Mouse (Mus musculus) layer of hippocampus, postnatal 25 days (tissue): ENCODE results near the gene Megf11. TPM values are rescaled to one million over a fixed set of nuclear protein-coding genes. Genes with fewer than 3 reads are reported as not detected.
A peak's percentile ranks its signal among the peaks of the same experiment; 100 is the strongest.
"Not testable (repeated sequence)": the region's sequence is repeated elsewhere in the genome, so short reads cannot be mapped to it uniquely, and the experiment has no call there.

Experiments used
- DNase-seq, 2 experiments: peaks; one replicate each; pipeline ENCODE4 v3.0.0; 2022; ENCODE audit warnings: mixed read lengths in 2 of 2, low spot score in 1 of 2; ENCODE audit errors: extremely low spot score in 1 of 2
- total RNA-seq, 2 experiments: library from RNA; stranded (reverse); gene quantifications; 2 replicates each; pipeline ENCODE4 v1.2.3; 2021

Megf11 gene
- total RNA-seq, 2 experiments from 2014 or later: 14.0 to 15.6 TPM

DNA sequence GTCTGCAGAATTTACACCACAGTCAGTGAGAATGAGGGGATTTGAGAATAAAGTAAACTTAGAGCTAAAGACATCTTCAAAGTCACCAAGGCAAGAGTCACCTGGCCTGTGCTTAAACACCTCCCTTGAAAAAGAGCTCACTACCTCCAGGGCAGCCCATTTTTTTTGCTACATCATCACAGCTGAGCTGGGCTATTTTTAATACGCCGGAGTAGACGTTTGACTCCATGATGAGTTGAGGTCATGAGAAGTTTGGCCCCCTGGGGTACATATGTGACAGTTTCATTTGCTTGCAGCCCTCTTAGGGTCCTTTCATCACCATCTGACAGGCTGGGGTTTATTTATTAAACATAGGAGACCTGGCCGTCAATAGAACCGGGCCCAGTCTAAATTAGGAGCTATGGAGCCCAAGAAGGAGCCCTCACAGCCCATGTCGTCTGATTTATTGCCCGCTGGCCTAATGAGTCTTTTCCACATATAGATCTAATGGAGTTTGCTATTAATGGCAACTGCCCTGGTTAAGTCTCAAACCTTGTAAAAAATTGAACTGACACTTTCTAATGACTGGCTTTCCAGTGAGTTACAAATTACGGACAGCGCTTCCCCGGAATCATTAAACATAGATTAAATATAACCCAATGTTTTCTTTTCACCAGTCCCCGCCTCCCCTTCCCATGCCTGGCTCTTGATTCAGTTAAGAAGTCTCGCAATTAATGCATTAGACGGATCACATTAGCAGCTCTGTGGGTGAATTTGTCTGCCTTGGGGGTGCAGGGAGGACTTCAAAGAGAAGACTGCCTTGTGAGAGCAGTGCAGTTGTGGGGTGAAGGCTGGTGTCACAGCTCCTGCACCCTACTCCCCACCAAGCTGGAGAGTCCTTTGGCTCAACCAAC is 301.9 kb downstream of the Megf11 start:
- DNase-seq: no peak

- DNase-seq: no peak
Observed at GRCm38 (mm10) chr9:64688015-64688394, 302.6 kb downstream of the Megf11 start.

DNA sequence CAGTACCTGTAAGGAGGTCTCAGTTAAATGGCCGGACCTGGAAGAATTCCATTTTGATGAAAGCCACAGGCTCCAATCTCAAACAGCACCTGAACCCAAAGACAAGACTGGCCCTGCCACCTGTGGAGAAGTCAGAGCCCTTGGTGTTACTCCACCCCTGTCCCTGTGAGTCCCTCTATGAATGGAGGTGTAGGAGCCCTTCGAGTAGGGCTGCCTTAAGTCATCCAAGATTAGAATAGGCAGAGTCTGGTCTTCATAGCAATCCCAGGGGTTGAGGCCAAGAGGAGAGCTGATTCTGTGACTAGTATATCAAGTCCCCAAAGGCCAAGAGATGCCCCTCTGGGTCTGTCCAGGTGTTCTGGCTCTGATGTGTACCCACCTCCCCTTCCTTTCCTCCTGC is 305.3 kb downstream of the Megf11 start:
- no peak for DNase-seq

GRCm38 (mm10) chr9:64691176-64691575 is 305.8 kb downstream of the Megf11 start:
- DNase-seq: peak in 1 of 2 experiments; percentile 61

- DNase-seq: no peak
Observed at GRCm38 (mm10) chr9:64693094-64693493, 307.7 kb downstream of the Megf11 start.

DNA sequence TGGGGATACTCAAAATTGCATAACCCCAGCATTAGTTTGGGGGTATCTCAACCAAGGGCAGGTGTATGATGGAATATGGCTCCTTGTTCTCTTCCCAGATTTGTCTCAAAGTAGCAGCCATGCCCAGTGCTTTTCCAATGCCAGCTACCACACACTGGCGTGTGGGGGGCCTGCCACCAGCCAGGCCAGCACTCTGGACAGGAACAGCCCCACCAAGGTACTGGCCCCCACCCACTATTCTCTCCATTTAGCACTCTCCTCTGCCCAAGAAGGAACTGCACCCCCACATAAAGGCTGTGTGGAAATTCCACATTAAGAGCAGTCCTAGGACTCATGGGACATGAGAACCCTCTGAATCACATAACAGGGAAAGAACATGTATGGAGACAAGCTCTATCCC is 309.8 kb downstream of the Megf11 start:
- no peak for DNase-seq

- DNase-seq: no peak
Observed at GRCm38 (mm10) chr9:64696404-64696803, 311.0 kb downstream of the Megf11 start.

DNA sequence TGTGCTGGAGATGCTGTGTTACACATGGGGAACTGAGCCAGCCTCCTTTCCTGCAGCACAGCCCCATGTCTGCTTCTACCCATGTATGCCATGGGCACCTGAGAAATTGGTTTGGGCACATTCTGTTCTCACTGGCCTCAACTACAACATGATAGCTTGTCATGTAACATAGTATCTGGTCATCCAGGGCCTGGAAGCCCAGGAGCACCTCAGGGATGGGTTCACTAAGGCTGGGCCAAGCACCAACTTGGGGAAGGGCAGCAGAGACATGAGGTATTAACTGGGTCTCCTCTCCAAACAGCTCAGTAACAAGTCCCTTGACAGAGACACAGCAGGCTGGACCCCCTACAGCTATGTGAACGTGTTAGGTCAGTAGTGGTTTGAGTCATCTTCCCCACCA is 311.6 kb downstream of the Megf11 start:
- DNase-seq: no peak

DNA sequence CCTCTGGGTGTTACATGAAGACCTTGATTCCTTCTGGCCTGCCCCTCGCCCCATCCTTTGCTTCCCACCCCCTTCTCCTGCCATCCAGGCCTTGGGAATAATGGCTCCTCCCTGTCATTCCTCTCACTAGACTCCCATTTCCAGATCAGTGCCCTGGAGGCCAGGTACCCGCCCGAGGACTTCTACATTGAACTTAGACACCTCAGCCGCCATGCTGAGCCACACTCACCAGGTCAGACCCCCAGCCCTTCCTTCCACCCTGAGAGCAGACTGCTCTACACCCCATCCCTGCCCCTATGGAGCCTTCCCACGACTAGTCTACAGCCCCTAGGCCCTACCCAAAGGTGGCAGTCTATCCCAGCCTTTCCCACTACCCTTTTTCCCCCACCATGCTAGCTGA is 312.3 kb downstream of the Megf11 start:
- DNase-seq: no peak

- no peak for DNase-seq
Observed at GRCm38 (mm10) chr9:64698586-64698985, 313.2 kb downstream of the Megf11 start.

DNA sequence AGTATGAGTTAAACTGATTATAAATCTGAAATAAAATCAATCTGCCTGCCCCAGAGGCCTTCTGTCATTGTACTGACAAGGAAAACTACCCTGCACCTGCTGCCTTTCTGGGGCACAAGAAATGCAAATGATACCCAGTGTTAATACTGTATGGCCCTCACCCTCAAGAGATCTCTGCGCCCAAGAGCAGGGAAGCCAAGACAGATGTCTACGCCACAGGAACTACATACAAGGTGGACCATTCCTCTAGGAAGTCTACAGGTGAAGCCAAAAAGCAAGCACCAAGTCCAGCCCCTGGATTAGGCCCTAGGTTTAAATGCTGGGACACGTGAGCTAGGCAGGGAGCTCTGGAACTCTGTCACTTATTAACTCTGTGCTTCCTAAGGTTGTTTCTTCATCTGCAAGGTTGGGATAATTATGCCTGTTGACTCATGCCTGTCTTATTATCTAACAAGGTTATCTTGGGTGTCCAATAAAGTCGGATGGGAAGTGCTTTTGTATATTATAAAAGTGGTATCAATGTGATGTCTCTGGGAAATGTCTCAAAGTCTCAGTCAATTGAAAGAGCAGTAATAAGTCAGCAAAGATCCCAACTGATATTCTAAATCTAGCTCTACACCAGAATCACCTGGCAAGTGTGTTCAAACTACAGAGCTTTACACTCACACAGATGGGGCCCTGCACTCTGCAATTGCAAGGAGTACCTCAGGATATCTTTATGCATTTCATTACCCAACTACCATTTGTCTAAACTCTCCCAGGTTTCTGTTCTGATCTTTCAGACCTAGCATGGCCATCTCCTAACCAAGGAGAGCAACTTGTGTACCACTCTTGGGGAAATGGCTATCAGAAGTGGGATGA is 315.3 kb downstream of the Megf11 start:
- no peak for DNase-seq

DNA sequence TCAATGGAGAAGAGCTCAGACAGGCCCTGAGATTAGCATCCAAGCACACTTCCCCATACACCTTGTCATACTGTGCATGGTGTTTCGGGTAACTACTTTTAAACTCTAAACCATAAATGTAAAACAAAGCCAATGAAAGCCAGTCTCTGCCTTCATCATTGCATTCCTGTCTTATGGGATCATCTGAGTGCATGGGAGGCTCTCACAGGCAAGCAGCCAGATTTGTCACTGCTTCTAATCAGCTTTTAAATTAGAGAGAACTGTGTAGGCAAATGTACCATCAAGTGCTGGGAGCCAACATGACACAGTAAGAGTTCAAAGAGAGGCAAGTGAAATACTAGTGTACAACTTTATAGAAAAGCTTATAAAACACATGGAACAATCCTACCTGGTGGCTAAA is 316.2 kb downstream of the Megf11 start:
- no peak for DNase-seq

DNA sequence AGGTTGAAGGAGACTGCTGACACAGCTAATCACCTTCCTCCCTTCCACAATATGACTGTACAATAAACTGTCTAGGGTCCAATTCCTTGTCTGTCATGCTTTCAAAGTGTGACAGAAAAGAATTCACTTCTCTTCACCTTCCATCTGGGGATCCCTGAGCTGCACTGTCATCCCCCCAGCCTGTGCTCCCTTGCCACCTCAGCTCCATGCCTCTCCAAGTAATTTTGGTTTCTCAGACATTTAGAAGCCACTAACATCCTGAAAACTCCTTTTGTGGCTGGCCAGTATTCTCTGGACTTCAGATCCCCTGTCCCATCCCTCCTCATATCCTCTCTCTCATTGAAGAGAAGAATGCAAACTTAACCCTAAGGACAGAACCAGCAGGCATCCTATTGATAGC is 317.0 kb downstream of the Megf11 start:
- DNase-seq: no peak

- no peak for DNase-seq
Observed at GRCm38 (mm10) chr9:64702937-64703336, 317.5 kb downstream of the Megf11 start.

- no peak for DNase-seq
Observed at GRCm38 (mm10) chr9:64703420-64703965, 318.1 kb downstream of the Megf11 start.

DNA sequence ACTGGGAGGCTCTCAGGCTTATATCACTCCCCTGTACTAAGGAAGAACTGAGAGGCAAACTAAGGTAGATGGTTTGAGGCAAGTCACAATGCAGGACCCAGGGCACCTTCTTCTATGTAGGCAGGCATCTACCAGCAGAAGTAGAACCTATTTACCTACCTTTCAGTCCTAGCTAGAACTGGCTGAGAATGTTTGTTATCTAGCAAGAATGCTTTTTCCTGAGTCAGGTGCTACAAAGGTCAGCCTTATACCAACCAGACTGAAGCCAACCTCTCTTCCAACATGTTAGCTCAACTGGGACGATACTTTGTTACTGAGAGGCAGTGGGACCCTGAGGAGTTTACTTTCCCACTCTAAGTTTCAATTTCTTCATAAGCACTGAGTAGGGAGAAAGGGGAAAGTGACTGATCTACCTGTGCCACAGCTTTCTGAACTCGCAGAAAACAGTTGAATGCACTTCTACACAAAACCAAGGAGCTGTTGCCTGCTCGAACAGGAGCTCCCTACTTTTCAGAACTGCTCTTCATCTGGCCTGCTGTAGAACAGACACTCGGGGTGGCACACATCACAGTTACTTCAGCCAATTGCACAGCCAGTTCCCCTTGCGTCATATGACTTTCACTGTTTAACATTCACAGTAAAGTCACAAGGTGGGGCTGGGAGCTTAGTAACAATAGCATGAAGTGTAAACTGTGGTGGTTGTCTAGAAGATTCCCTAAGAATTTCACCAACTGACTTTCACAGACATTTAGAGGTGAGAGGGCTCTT is 318.8 kb downstream of the Megf11 start:
- no peak for DNase-seq

DNA sequence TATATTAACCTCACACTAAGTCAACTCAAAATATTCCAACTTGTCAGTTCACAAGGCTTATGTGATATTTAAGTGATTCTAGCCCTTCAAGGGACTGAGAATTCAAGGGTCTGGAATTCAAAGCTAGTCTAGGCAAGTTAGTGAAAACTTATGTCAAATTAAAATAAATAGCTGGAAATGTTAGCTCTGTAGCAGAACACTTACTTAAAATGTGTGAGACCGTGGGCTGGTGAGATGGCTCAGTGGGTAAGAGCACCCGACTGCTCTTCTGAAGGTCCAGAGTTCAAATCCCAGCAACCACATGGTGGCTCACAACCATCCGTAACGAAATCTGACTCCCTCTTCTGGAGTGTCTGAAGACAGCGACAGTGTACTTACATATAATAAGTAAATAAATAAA is 324.9 kb downstream of the Megf11 start:
- DNase-seq: not testable (repeated sequence)

- no peak for DNase-seq
Observed at GRCm38 (mm10) chr9:64719526-64720163, 334.2 kb downstream of the Megf11 start.

GRCm38 (mm10) chr9:64726454-64726853 is 341.0 kb downstream of the Megf11 start:
- DNase-seq: no peak

DNA sequence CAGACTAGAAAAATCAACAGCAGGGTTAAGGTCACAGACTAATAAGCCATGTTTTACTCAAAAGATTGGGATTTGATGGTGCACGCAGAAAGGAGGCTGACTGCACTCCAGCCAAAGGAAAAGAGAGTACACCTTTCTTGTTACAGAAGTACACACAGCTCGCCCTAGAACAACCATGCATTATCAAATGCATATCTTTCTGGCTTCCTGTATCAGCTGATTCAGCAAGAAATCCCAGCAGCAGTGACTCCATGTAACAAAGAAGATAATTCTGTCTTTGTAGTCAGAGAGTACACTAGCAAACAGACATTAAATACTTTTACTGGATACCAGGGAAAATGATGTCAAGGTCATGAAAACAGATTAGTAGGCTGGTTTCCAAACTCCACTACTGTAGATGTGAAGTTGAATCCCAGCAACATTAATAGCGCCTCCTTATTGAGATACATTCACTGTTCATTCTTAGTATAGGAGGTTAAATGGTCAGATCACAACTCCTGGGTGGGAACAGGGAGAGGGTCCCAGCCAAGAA is 345.7 kb downstream of the Megf11 start:
- DNase-seq: no peak
